Mouse (Mus musculus) embryonic facial prominence, embryonic 15.5 days (tissue): ENCODE results near the gene Ankle1. TPM values are rescaled to one million over a fixed set of nuclear protein-coding genes. Genes with fewer than 3 reads are reported as not detected.

Source experiments
- ATAC-seq: fragments of 200-750 bp; cut with Nextera tagmentation; 2 replicates; pipeline ENCODE4 v1.8.0; 2017; ENCODE audit warnings: low read depth, moderate TSS enrichment; ENCODE audit not compliant: insufficient number of reproducible peaks, low FRiP score, low TSS enrichment
- H3K27ac ChIP-seq: fragments of 300-500 bp; sonication (generic); replicated peaks from 2 replicates; pipeline ENCODE4 v1.5.1; 2015; ENCODE audit warnings: mild to moderate bottlenecking, inconsistent platforms
- H3K27me3 ChIP-seq: fragments of 300-500 bp; sonication (generic); 2 replicates; pipeline ENCODE4 v1.6.1; 2015; ENCODE audit warnings: inconsistent platforms
- H3K36me3 ChIP-seq: fragments of 300-500 bp; sonication (generic); 2 replicates; pipeline ENCODE4 v1.6.1; 2015; ENCODE audit warnings: mild to moderate bottlenecking, inconsistent platforms
- H3K4me1 ChIP-seq: fragments of 300-500 bp; sonication (generic); 2 replicates; pipeline ENCODE4 v1.6.1; 2015; ENCODE audit warnings: inconsistent platforms
- H3K4me2 ChIP-seq: fragments of 300-500 bp; sonication (generic); replicated peaks from 2 replicates; pipeline ENCODE4 v1.6.1; 2015; ENCODE audit warnings: mild to moderate bottlenecking, inconsistent platforms
- H3K4me3 ChIP-seq: fragments of 300-500 bp; sonication (generic); replicated peaks from 2 replicates; pipeline ENCODE4 v1.5.1; 2015; ENCODE audit warnings: mild to moderate bottlenecking, inconsistent platforms
- H3K9ac ChIP-seq: fragments of 300-500 bp; sonication (generic); 2 replicates; pipeline ENCODE4 v1.6.1; 2015; ENCODE audit warnings: inconsistent platforms
- H3K9me3 ChIP-seq: fragments of 300-500 bp; sonication (generic); replicated peaks from 2 replicates; pipeline ENCODE4 v1.6.1; 2016; ENCODE audit warnings: inconsistent platforms
- WGBS: fragments of 180-500 bp; shearing (Covaris S2); methylation state at CpG from one replicate; pipeline ENCODE4 v1.1.7; 2015; 5-methylcytosine and 5-hydroxymethylcytosine counted together
- polyA plus RNA-seq: library from polyadenylated mRNA; unstranded; fragments of >200 nt; fragmentation: Nextera tagmentation; extraction: Ambion mirVana; gene quantifications from 2 replicates; pipeline ENCODE4 v1.2.1, GENCODE M21; 2015

Ankle1 gene
- polyA plus RNA-seq, 1 experiment from 2014 or later, result 33.1 TPM

- no peak for ATAC-seq
- H3K9me3 ChIP-seq, result no peaks in the 10 kb centered on the region
- peaks cover 18% of the 10 kb centered on the region for H3K4me1 ChIP-seq
- 91% methylated on average over 2 of the region's 2 CpGs for WGBS
- no peak overlapping the region for H3K4me2 ChIP-seq
- H3K4me3 ChIP-seq, result no peak overlapping the region
- H3K27ac ChIP-seq, result no peak overlapping the region
- peaks cover 30% of the 10 kb centered on the region for H3K36me3 ChIP-seq
- no peak overlapping the region for H3K9ac ChIP-seq
- H3K27me3 ChIP-seq, result no peaks in the 10 kb centered on the region
These were observed 5.0 kb upstream of the Ankle1 start for GRCm38 (mm10) chr8:71400826-71401225.

- Histone ChIP-seq H3K36me3 (peaks cover 30% of the 10 kb centered on the region), H3K27me3 (no peaks in the 10 kb centered on the region), H3K4me2 (no peak overlapping the region), H3K4me3 (no peak overlapping the region), H3K4me1 (peaks cover 21% of the 10 kb centered on the region), H3K9ac (no peak overlapping the region), H3K27ac (no peak overlapping the region), H3K9me3 (no peaks in the 10 kb centered on the region)
- no peak for ATAC-seq
These were observed 4.4 kb upstream of the Ankle1 start for GRCm38 (mm10) chr8:71401454-71401853.

DNA sequence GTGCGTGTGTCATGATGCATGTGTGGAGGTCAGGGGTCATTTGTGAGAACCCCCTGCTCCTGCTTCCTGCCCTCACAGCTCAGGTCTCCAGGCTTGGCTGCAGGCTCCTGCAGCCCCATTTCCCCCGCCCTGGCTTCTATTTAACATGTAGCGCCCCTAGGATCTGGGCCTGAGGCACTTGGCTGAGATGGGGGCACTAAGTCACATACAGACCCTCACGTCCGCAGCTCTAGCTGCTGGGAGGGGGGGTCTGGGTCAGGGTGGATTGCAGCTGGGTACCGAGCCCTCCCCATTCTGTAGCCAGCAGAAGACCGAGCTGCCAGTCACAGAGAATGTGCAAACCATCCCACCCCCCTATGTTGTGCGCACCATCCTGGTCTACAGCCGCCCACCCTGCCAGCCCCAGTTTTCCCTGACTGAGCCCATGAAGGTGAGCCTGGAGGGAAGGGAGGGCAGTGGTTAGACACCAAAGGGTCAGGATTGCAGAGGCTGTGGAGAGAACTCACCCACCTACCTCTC lies 3.3 kb upstream of the Ankle1 start:
- 84% methylated on average over 9 of the region's 9 CpGs for WGBS
- no peaks in the 10 kb centered on the region for H3K27me3 ChIP-seq
- no peak overlapping the region for H3K4me3 ChIP-seq
- H3K9ac ChIP-seq, result no peak overlapping the region
- H3K4me1 ChIP-seq, result peaks cover 25% of the 10 kb centered on the region
- no peak overlapping the region for H3K27ac ChIP-seq
- ATAC-seq, result no peak
- H3K4me2 ChIP-seq, result no peak overlapping the region
- no peaks in the 10 kb centered on the region for H3K9me3 ChIP-seq
- H3K36me3 ChIP-seq, result peaks cover 31% of the 10 kb centered on the region

- Histone ChIP-seq H3K9ac (no peak overlapping the region), H3K9me3 (no peaks in the 10 kb centered on the region), H3K4me2 (no peak overlapping the region), H3K36me3 (peaks cover 35% of the 10 kb centered on the region), H3K27ac (no peak overlapping the region), H3K4me3 (no peak overlapping the region), H3K27me3 (no peaks in the 10 kb centered on the region), H3K4me1 (peaks cover 24% of the 10 kb centered on the region)
- 87% methylated on average over 6 of the region's 6 CpGs for WGBS
- no peak for ATAC-seq
These were observed 2.5 kb upstream of the Ankle1 start for GRCm38 (mm10) chr8:71403107-71403885.

GRCm38 (mm10) chr8:71404011-71404410 lies 1.8 kb upstream of the Ankle1 start:
- Histone ChIP-seq H3K4me2 (no peak overlapping the region), H3K4me3 (no peak overlapping the region), H3K9me3 (no peaks in the 10 kb centered on the region), H3K27me3 (no peaks in the 10 kb centered on the region), H3K9ac (no peak overlapping the region), H3K27ac (no peak overlapping the region), H3K36me3 (peaks cover 36% of the 10 kb centered on the region), H3K4me1 (peaks cover 24% of the 10 kb centered on the region)
- ATAC-seq, result no peak
- 91% methylated on average over 8 of the region's 8 CpGs for WGBS

DNA sequence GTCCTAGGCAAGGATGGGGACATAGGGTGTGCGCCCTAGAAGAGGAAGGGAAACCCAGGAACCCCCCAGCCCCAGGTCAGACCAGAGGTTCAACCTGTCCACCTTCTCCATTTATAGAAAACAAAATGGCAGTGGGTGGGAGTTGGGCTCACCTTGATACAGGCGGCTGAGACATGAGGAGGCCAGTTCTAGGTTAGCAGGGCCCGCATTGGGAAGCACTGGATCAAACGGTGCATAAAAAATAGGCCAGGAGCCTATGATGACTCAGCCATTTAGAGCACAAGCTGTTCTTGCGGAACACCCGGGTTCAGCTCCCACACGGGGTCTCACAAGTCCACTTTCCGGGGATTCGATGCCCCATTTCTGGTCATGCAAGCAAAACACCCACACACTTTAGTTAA lies 859 bp upstream of the Ankle1 start:
- 81% methylated on average over 9 of the region's 9 CpGs for WGBS

DNA sequence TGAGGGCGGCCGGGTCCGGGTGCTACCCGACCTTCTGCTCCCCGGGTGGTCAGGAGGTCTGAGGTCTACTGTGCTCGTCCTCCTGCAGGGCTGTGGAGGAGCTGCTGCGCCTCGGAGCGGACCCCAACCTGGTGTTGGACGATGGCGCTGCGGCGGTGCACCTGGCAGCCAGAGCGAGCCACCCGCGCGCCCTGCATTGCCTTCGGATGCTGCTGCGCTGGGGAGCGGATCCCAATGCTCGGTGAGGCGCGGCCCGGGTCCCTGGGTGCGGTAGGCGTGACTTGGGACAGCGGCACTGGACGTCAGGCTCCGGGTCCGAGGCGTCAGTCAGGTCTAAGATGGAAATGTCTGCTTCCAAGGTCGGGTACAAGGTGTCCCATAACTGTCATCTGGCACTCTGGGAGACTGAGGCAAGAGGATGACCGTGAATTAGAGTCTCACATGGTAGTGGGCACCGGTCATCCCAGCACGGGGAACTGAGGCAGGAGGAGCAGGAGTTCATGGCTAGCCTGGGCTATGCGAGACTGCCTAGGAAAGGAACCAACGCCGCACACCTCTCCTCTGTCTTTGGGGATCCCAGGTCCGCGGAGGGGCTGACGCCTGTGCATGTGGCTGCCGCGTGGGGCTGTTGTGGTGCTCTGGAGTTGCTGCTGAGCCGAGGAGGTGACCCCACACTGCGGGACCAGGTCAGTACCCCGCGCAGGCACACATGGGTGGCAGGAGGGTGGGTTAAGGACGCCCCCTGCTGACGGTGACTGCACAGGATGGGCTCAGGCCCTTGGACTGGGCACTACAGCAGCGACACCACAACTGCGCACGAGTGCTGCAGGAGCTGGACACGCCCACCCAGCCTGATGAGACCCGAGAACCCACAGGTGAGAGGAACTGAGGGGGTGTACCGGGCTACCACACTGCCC lies 547 bp downstream of the Ankle1 start:
- Histone ChIP-seq H3K4me2 (peak overlapping the region; percentile 95), H3K4me1 (peaks cover 24% of the 10 kb centered on the region), H3K9ac (peak overlapping the region; percentile 41), H3K9me3 (no peaks in the 10 kb centered on the region), H3K36me3 (peaks cover 29% of the 10 kb centered on the region), H3K4me3 (peak overlapping the region; percentile 55), H3K27ac (no peak overlapping the region; the same call in 1 of the 2 replicates), H3K27me3 (no peaks in the 10 kb centered on the region)
- WGBS, result under 1% methylated on average over 55 of the region's 55 CpGs
- ATAC-seq, result peak; percentile 60; the same call in 1 of the 2 replicates

More for the DNA sequence above, 859 bp upstream of the Ankle1 start:
- no peak for ATAC-seq
- Histone ChIP-seq H3K4me1 (peaks cover 24% of the 10 kb centered on the region), H3K36me3 (peaks cover 37% of the 10 kb centered on the region), H3K9me3 (no peaks in the 10 kb centered on the region), H3K27me3 (no peaks in the 10 kb centered on the region), H3K9ac (no peak overlapping the region), H3K4me2 (peak overlapping the region; percentile 95; the same call in 1 of the 2 replicates), H3K4me3 (peak overlapping the region; percentile 55; the same call in 1 of the 2 replicates), H3K27ac (no peak overlapping the region)

- Histone ChIP-seq H3K4me1 (peaks cover 24% of the 10 kb centered on the region), H3K27me3 (no peaks in the 10 kb centered on the region), H3K27ac (no peak overlapping the region), H3K9ac (peak overlapping the region; percentile 9; the same call in 1 of the 2 replicates), H3K4me3 (peak overlapping the region; percentile 55; the same call in 1 of the 2 replicates), H3K9me3 (no peaks in the 10 kb centered on the region), H3K36me3 (peaks cover 29% of the 10 kb centered on the region), H3K4me2 (peak overlapping the region; percentile 95; the same call in 1 of the 2 replicates)
- ATAC-seq, result no peak
- WGBS, result 93% methylated on average over 14 of the region's 14 CpGs
These were observed 1.6 kb downstream of the Ankle1 start for GRCm38 (mm10) chr8:71407441-71407840.

- H3K9ac ChIP-seq, result no peak overlapping the region
- no peaks in the 10 kb centered on the region for H3K27me3 ChIP-seq
- H3K27ac ChIP-seq, result no peak overlapping the region
- WGBS, result 95% methylated on average over 4 of the region's 4 CpGs
- H3K36me3 ChIP-seq, result peaks cover 24% of the 10 kb centered on the region
- peaks cover 24% of the 10 kb centered on the region for H3K4me1 ChIP-seq
- no peak for ATAC-seq
- H3K9me3 ChIP-seq, result no peaks in the 10 kb centered on the region
- no peak overlapping the region for H3K4me3 ChIP-seq
- H3K4me2 ChIP-seq, result no peak overlapping the region
These were observed 2.4 kb downstream of the Ankle1 start for GRCm38 (mm10) chr8:71408231-71408630.

DNA sequence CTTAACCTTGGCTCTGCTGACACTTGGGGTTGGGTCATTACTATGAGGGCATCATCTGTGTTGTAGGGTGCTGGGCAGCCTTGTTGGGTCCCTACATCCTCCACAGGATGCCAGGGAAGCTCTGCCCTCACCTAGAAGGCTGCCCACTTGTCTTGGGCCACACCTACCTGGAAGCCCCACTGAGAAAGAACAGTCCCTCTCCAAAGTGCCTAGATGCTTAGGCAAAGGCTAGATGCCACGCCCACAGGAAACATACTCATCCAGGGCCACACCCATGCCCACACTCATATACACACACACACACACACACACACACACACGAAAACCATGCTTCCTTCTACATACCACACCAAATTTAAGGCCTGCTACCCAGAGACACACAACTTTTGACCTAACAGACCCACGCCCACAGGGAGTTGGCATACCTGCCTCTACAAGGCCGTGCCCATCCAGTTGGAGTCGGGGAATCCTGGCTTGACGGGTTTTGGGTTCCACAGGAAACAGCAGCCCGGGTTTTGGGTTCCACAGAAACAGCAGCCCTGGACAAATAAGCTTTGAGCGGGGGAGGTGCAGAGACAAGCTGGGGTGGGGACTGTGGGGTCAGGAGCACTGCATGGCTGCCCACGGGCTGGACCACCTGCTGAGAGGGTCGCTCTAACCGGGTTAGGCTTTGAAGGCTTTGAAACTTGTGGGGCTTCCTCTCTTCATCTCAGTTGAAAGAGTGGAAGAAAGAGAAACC lies 5.9 kb downstream of the Ankle1 start:
- no peak overlapping the region for H3K4me3 ChIP-seq
- WGBS, result 39% methylated on average over 11 of the region's 11 CpGs
- no peaks in the 10 kb centered on the region for H3K27me3 ChIP-seq
- H3K4me1 ChIP-seq, result peaks cover 10% of the 10 kb centered on the region
- H3K27ac ChIP-seq, result no peak overlapping the region
- peaks cover 23% of the 10 kb centered on the region for H3K36me3 ChIP-seq
- no peak overlapping the region for H3K9ac ChIP-seq
- no peak overlapping the region for H3K4me2 ChIP-seq
- ATAC-seq, result no peak
- H3K9me3 ChIP-seq, result no peaks in the 10 kb centered on the region
